Mouse (Mus musculus): ENCODE data around the gene Sesn2. TPM values are rescaled to one million over a fixed set of nuclear protein-coding genes. Genes with fewer than 3 reads are reported as not detected.

Sesn2 gene
- polyA plus RNA-seq, 1 experiment from 2014 or later, result 9.4 TPM

- peak; percentile 93 for ATAC-seq (replicated peaks; ENCODE audit: low FRiP score)
- Histone ChIP-seq H3K4me2 (ENCODE audit: low read depth, low read length, severe bottlenecking) (peak within 1 kb of the TSS; percentile 83), H3K9me3 (ENCODE audit: control insufficient read depth, low read length) (no peaks in the 10 kb centered on the region), H3K36me3 (ENCODE audit: control insufficient read depth, insufficient read depth, low read length) (peaks cover 4% of the 10 kb centered on the region), H3K27ac (ENCODE audit: low read depth, low read length) (0 out of 2 replicates have a peak within 1 kb of the TSS, but pooled peaks have one; percentile 14), H3K27me3 (ENCODE audit: control insufficient read depth, insufficient read depth, low read length) (no peaks in the 10 kb centered on the region), H3K4me1 (replicated peaks; ENCODE audit: control insufficient read depth, insufficient read depth, low read length) (0 out of 2 replicates have a peak, but pooled peaks cover 2% of the 10 kb centered on the region), H3K9ac (ENCODE audit: low read length) (peak within 1 kb of the TSS; percentile 80), H3K4me3 (ENCODE audit: low read depth, low read length) (peak within 1 kb of the TSS; percentile 91)
- peak; percentile 96 for DNase-seq (ENCODE audit: low spot score)
- WGBS, result under 1% methylated on average over 44 of the region's 44 CpGs
These were observed 46.7 kb downstream of the Sesn2 start, which contains the start of gene Med18 for GRCm38 (mm10) chr4:132463430-132464254. Gene Med18, minus strand, starts transcription at chr4:132463921.

GRCm38 (mm10) chr4:132462836-132463235 is 47.5 kb downstream of the Sesn2 start:
- WGBS, result 12% methylated on average over 11 of the region's 11 CpGs
- ATAC-seq (replicated peaks; ENCODE audit: low FRiP score), result no peak
- Histone ChIP-seq H3K4me1 (replicated peaks; ENCODE audit: control insufficient read depth, insufficient read depth, low read length) (0 out of 2 replicates have a peak, but pooled peaks cover 2% of the 10 kb centered on the region), H3K9ac (ENCODE audit: low read length) (peak overlapping the region; percentile 80), H3K27ac (ENCODE audit: low read depth, low read length) (no peak overlapping the region), H3K36me3 (ENCODE audit: control insufficient read depth, insufficient read depth, low read length) (peaks cover 4% of the 10 kb centered on the region), H3K4me2 (ENCODE audit: low read depth, low read length, severe bottlenecking) (peak overlapping the region; percentile 83), H3K4me3 (ENCODE audit: low read depth, low read length) (peak overlapping the region; percentile 91), H3K27me3 (ENCODE audit: control insufficient read depth, insufficient read depth, low read length) (no peaks in the 10 kb centered on the region), H3K9me3 (ENCODE audit: control insufficient read depth, low read length) (no peaks in the 10 kb centered on the region)
- DNase-seq (ENCODE audit: low spot score), result no peak

GRCm38 (mm10) chr4:132460225-132460624 is 50.1 kb downstream of the Sesn2 start:
- no peak overlapping the region for H3K4me3 ChIP-seq (ENCODE audit: low read depth, low read length)
- whole genome bisulfite sequencing, result 91% methylated on average over 8 of the region's 8 CpGs
- no peaks in the 10 kb centered on the region for H3K9me3 ChIP-seq (ENCODE audit: control insufficient read depth, low read length)
- peaks cover 9% of the 10 kb centered on the region for H3K36me3 ChIP-seq (ENCODE audit: control insufficient read depth, insufficient read depth, low read length)
- no peak overlapping the region for H3K27ac ChIP-seq (ENCODE audit: low read depth, low read length)
- 0 out of 2 replicates have a peak, but pooled peaks cover 2% of the 10 kb centered on the region for H3K4me1 ChIP-seq (replicated peaks; ENCODE audit: control insufficient read depth, insufficient read depth, low read length)
- H3K27me3 ChIP-seq (ENCODE audit: control insufficient read depth, insufficient read depth, low read length), result no peaks in the 10 kb centered on the region
- ATAC-seq (replicated peaks; ENCODE audit: low FRiP score), result no peak
- no peak overlapping the region for H3K9ac ChIP-seq (ENCODE audit: low read length)
- H3K4me2 ChIP-seq (ENCODE audit: low read depth, low read length, severe bottlenecking), result no peak overlapping the region
- no peak for DNase-seq (ENCODE audit: low spot score)

GRCm38 (mm10) chr4:132455561-132455960 is 54.7 kb downstream of the Sesn2 start:
- Histone ChIP-seq H3K9ac (ENCODE audit: low read length) (no peak overlapping the region), H3K9me3 (ENCODE audit: control insufficient read depth, low read length) (no peaks in the 10 kb centered on the region), H3K27ac (ENCODE audit: low read depth, low read length) (no peak overlapping the region), H3K4me2 (ENCODE audit: low read depth, low read length, severe bottlenecking) (no peak overlapping the region), H3K4me3 (ENCODE audit: low read depth, low read length) (no peak overlapping the region), H3K27me3 (ENCODE audit: control insufficient read depth, insufficient read depth, low read length) (no peaks in the 10 kb centered on the region), H3K36me3 (ENCODE audit: control insufficient read depth, insufficient read depth, low read length) (peaks cover 9% of the 10 kb centered on the region), H3K4me1 (replicated peaks; ENCODE audit: control insufficient read depth, insufficient read depth, low read length) (no peaks in the 10 kb centered on the region)
- DNase-seq (ENCODE audit: low spot score), result no peak
- WGBS, result 94% methylated on average over 6 of the region's 6 CpGs
- no peak for ATAC-seq (replicated peaks; ENCODE audit: low FRiP score)

- H3K4me3 ChIP-seq (ENCODE audit: low read depth, low read length), result no peak overlapping the region
- no peak overlapping the region for H3K4me2 ChIP-seq (ENCODE audit: low read depth, low read length, severe bottlenecking)
- 78% methylated on average over 3 of the region's 3 CpGs for WGBS
- no peaks in the 10 kb centered on the region for H3K4me1 ChIP-seq (replicated peaks; ENCODE audit: control insufficient read depth, insufficient read depth, low read length)
- H3K27me3 ChIP-seq (ENCODE audit: control insufficient read depth, insufficient read depth, low read length), result no peaks in the 10 kb centered on the region
- H3K27ac ChIP-seq (ENCODE audit: low read depth, low read length), result no peak overlapping the region
- no peak for DNase-seq (ENCODE audit: low spot score)
- ATAC-seq (replicated peaks; ENCODE audit: low FRiP score), result no peak
- H3K9ac ChIP-seq (ENCODE audit: low read length), result no peak overlapping the region
- peaks cover 8% of the 10 kb centered on the region for H3K36me3 ChIP-seq (ENCODE audit: control insufficient read depth, insufficient read depth, low read length)
- no peaks in the 10 kb centered on the region for H3K9me3 ChIP-seq (ENCODE audit: control insufficient read depth, low read length)
These were observed 55.2 kb downstream of the Sesn2 start for GRCm38 (mm10) chr4:132455146-132455545.

GRCm38 (mm10) chr4:132454216-132454615 is 56.1 kb downstream of the Sesn2 start:
- no peaks in the 10 kb centered on the region for H3K27me3 ChIP-seq (ENCODE audit: control insufficient read depth, insufficient read depth, low read length)
- peaks cover 5% of the 10 kb centered on the region for H3K36me3 ChIP-seq (ENCODE audit: control insufficient read depth, insufficient read depth, low read length)
- no peak overlapping the region for H3K9ac ChIP-seq (ENCODE audit: low read length)
- DNase-seq (ENCODE audit: low spot score) (no peak), ATAC-seq (replicated peaks; ENCODE audit: low FRiP score) (no peak)
- 80% methylated on average over 4 of the region's 6 CpGs for WGBS
- no peak overlapping the region for H3K4me3 ChIP-seq (ENCODE audit: low read depth, low read length)
- H3K9me3 ChIP-seq (ENCODE audit: control insufficient read depth, low read length), result no peaks in the 10 kb centered on the region
- H3K4me1 ChIP-seq (replicated peaks; ENCODE audit: control insufficient read depth, insufficient read depth, low read length), result no peaks in the 10 kb centered on the region
- no peak overlapping the region for H3K4me2 ChIP-seq (ENCODE audit: low read depth, low read length, severe bottlenecking)
- H3K27ac ChIP-seq (ENCODE audit: low read depth, low read length), result no peak overlapping the region

- Histone ChIP-seq H3K9me3 (ENCODE audit: control insufficient read depth, low read length) (no peaks in the 10 kb centered on the region), H3K36me3 (ENCODE audit: control insufficient read depth, insufficient read depth, low read length) (no peaks in the 10 kb centered on the region), H3K27me3 (ENCODE audit: control insufficient read depth, insufficient read depth, low read length) (no peaks in the 10 kb centered on the region), H3K4me3 (ENCODE audit: low read depth, low read length) (no peak overlapping the region), H3K4me1 (replicated peaks; ENCODE audit: control insufficient read depth, insufficient read depth, low read length) (no peaks in the 10 kb centered on the region), H3K4me2 (ENCODE audit: low read depth, low read length, severe bottlenecking) (no peak overlapping the region), H3K27ac (ENCODE audit: low read depth, low read length) (no peak overlapping the region), H3K9ac (ENCODE audit: low read length) (no peak overlapping the region)
- ATAC-seq (replicated peaks; ENCODE audit: low FRiP score) (no peak), DNase-seq (ENCODE audit: low spot score) (no peak)
- WGBS, result 90% methylated on average over 3 of the region's 3 CpGs
These were observed 60.5 kb downstream of the Sesn2 start for GRCm38 (mm10) chr4:132449778-132450177.

- Histone ChIP-seq H3K9me3 (ENCODE audit: control insufficient read depth, low read length) (no peaks in the 10 kb centered on the region), H3K27ac (ENCODE audit: low read depth, low read length) (no peak overlapping the region), H3K9ac (ENCODE audit: low read length) (no peak overlapping the region), H3K4me2 (ENCODE audit: low read depth, low read length, severe bottlenecking) (no peak overlapping the region), H3K27me3 (ENCODE audit: control insufficient read depth, insufficient read depth, low read length) (no peaks in the 10 kb centered on the region), H3K36me3 (ENCODE audit: control insufficient read depth, insufficient read depth, low read length) (no peaks in the 10 kb centered on the region), H3K4me1 (replicated peaks; ENCODE audit: control insufficient read depth, insufficient read depth, low read length) (no peaks in the 10 kb centered on the region), H3K4me3 (ENCODE audit: low read depth, low read length) (no peak overlapping the region)
- DNase-seq (ENCODE audit: low spot score) (no peak), ATAC-seq (replicated peaks; ENCODE audit: low FRiP score) (no peak)
- 85% methylated on average over 12 of the region's 12 CpGs for WGBS
These were observed 64.2 kb downstream of the Sesn2 start for GRCm38 (mm10) chr4:132446105-132446504.

GRCm38 (mm10) chr4:132444516-132444915 is 65.8 kb downstream of the Sesn2 start:
- Histone ChIP-seq H3K27ac (ENCODE audit: low read depth, low read length) (no peak overlapping the region), H3K9me3 (ENCODE audit: control insufficient read depth, low read length) (no peaks in the 10 kb centered on the region), H3K4me1 (replicated peaks; ENCODE audit: control insufficient read depth, insufficient read depth, low read length) (no peaks in the 10 kb centered on the region), H3K4me2 (ENCODE audit: low read depth, low read length, severe bottlenecking) (no peak overlapping the region), H3K9ac (ENCODE audit: low read length) (no peak overlapping the region), H3K36me3 (ENCODE audit: control insufficient read depth, insufficient read depth, low read length) (no peaks in the 10 kb centered on the region), H3K27me3 (ENCODE audit: control insufficient read depth, insufficient read depth, low read length) (no peaks in the 10 kb centered on the region), H3K4me3 (ENCODE audit: low read depth, low read length) (no peak overlapping the region)
- ATAC-seq (replicated peaks; ENCODE audit: low FRiP score) (no peak), DNase-seq (ENCODE audit: low spot score) (no peak)
- WGBS, result 84% methylated on average over 8 of the region's 8 CpGs

Data from forebrain, embryonic 11.5 days (tissue).